Mouse (Mus musculus) MEL (cell line): ENCODE results near the gene Fdps. TPM values are rescaled to one million over a fixed set of nuclear protein-coding genes. Genes with fewer than 3 reads are reported as not detected.

Experiments
- DNase-seq: peaks from one replicate; pipeline ENCODE4 v3.0.0; 2011; ENCODE audit warnings: low read depth, low spot score
- H3K27ac ChIP-seq: 2 replicates; pipeline ENCODE4 v1.5.1; 2012; ENCODE audit warnings: low read depth, mild to moderate bottlenecking, control low read depth, low read length, moderate library complexity; ENCODE audit not compliant: control insufficient read depth
- H3K27me3 ChIP-seq, 2 experiments: fragments of 150-350 bp in 1 of 2; sonication (generic) in 1 of 2; 2 replicates each; pipeline ENCODE4 v1.6.1; 2012; ENCODE audit warnings: low read length in 2 of 2, mild to moderate bottlenecking in 2 of 2, improper control_type of control experiment in 1 of 2, moderate library complexity in 1 of 2; ENCODE audit not compliant: insufficient read depth in 2 of 2, control insufficient read depth in 1 of 2
- H3K36me3 ChIP-seq, 2 experiments: 2 replicates each; pipeline ENCODE4 v1.6.1; 2012 to 2014; ENCODE audit warnings: low read length in 2 of 2, improper control_type of control experiment in 1 of 2, inconsistent platforms in 1 of 2, mild to moderate bottlenecking in 1 of 2; ENCODE audit not compliant: insufficient read depth in 2 of 2, control insufficient read depth in 1 of 2
- H3K4me1 ChIP-seq, 2 experiments: fragments of 150-350 bp in 1 of 2; sonication (generic) in 1 of 2; 2 replicates each; pipeline ENCODE4 v1.6.1; 2012; ENCODE audit warnings: low read length in 2 of 2, improper control_type of control experiment in 1 of 2, mild to moderate bottlenecking in 1 of 2; ENCODE audit not compliant: insufficient read depth in 2 of 2, control insufficient read depth in 1 of 2
- H3K4me3 ChIP-seq, 2 experiments: fragments of 150-350 bp in 1 of 2; sonication (generic) in 1 of 2; 2 replicates each; pipeline ENCODE4 v1.5.1; 2012; ENCODE audit warnings: low read depth in 2 of 2, low read length in 2 of 2, mild to moderate bottlenecking in 2 of 2, moderate library complexity in 2 of 2, control low read depth in 1 of 2, improper control_type of control experiment in 1 of 2; ENCODE audit not compliant: control insufficient read depth in 1 of 2, insufficient read depth in 1 of 2
- H3K79me2 ChIP-seq: 2 replicates; pipeline ENCODE4 v1.6.1; 2012; ENCODE audit warnings: mild to moderate bottlenecking, low read length, moderate library complexity; ENCODE audit not compliant: control insufficient read depth, poor library complexity, insufficient read depth
- H3K9ac ChIP-seq: 2 replicates; pipeline ENCODE4 v1.6.1; 2012; ENCODE audit warnings: low read depth, mild to moderate bottlenecking, control low read depth, low read length, moderate library complexity; ENCODE audit not compliant: control insufficient read depth, poor library complexity, severe bottlenecking
- H3K9me3 ChIP-seq: fragments of 150-350 bp; sonication (generic); replicated peaks from 2 replicates; pipeline ENCODE4 v1.6.1; 2012; ENCODE audit warnings: mild to moderate bottlenecking, low read length, improper control_type of control experiment, moderate library complexity; ENCODE audit not compliant: insufficient read depth
- BHLHE40 ChIP-seq: IDR thresholded peaks from 2 replicates; pipeline ENCODE4 v1.6.1; 2012; ENCODE audit warnings: low read depth, mild to moderate bottlenecking, inconsistent platforms, low read length, improper control_type of control experiment, borderline replicate concordance
- CHD2 ChIP-seq: IDR thresholded peaks from 2 replicates; pipeline ENCODE4 v1.6.1; 2011; ENCODE audit warnings: low read length, improper control_type of control experiment
- CTCF ChIP-seq, 3 experiments: IDR thresholded peaks in 2 of 3; conservative IDR thresholded peaks in 1 of 3; 2 replicates each; pipeline ENCODE4 v1.5.1; 2011 to 2012; ENCODE audit warnings: low read length in 3 of 3, low read depth in 2 of 3, mild to moderate bottlenecking in 2 of 3, improper control_type of control experiment in 1 of 3, inconsistent platforms in 1 of 3, mixed read lengths in 1 of 3, moderate library complexity in 1 of 3; ENCODE audit not compliant: control insufficient read depth in 1 of 3, insufficient read depth in 1 of 3, poor library complexity in 1 of 3, severe bottlenecking in 1 of 3
- ELF1 ChIP-seq: IDR thresholded peaks from 2 replicates; pipeline ENCODE4 v1.6.1; 2014; ENCODE audit warnings: low read depth, mild to moderate bottlenecking, inconsistent platforms, low read length, improper control_type of control experiment, moderate library complexity
- EP300 ChIP-seq, 2 experiments: IDR thresholded peaks; 2 replicates each; pipeline ENCODE4 v1.6.1; 2011; ENCODE audit warnings: improper control_type of control experiment in 2 of 2, low read length in 2 of 2, low read depth in 1 of 2, mild to moderate bottlenecking in 1 of 2
- ETS1 ChIP-seq: IDR thresholded peaks from 2 replicates; pipeline ENCODE4 v1.6.1; 2012; ENCODE audit warnings: low read depth, mild to moderate bottlenecking, inconsistent platforms, low read length, improper control_type of control experiment, moderate library complexity
- GABPA ChIP-seq: IDR thresholded peaks from 2 replicates; pipeline ENCODE4 v1.6.1; 2012; ENCODE audit warnings: low read depth, mild to moderate bottlenecking, inconsistent platforms, low read length, improper control_type of control experiment, moderate library complexity
- GATA1 ChIP-seq: IDR thresholded peaks from 2 replicates; pipeline ENCODE4 v1.6.1; 2011; ENCODE audit warnings: low read depth, low read length, improper control_type of control experiment
- HCFC1 ChIP-seq: IDR thresholded peaks from 2 replicates; pipeline ENCODE4 v1.6.1; 2012; ENCODE audit warnings: low read depth, mild to moderate bottlenecking, inconsistent platforms, low read length, improper control_type of control experiment, moderate library complexity
- JUND ChIP-seq: IDR thresholded peaks from 2 replicates; pipeline ENCODE4 v1.6.1; 2011; ENCODE audit warnings: low read depth, mild to moderate bottlenecking, improper control_type of control experiment, low read length
- MAFK ChIP-seq: IDR thresholded peaks from 2 replicates; pipeline ENCODE4 v1.6.1; 2011; ENCODE audit warnings: low read depth, mild to moderate bottlenecking, low read length, improper control_type of control experiment, borderline replicate concordance
- MAX ChIP-seq: IDR thresholded peaks from 2 replicates; pipeline ENCODE4 v1.6.1; 2011; ENCODE audit warnings: low read length, improper control_type of control experiment
- MEF2A ChIP-seq: IDR thresholded peaks from 2 replicates; pipeline ENCODE4 v1.6.1; 2014; ENCODE audit warnings: low read depth, mild to moderate bottlenecking, inconsistent platforms, low read length, improper control_type of control experiment; ENCODE audit not compliant: poor library complexity, insufficient replicate concordance, severe bottlenecking; ENCODE audit errors: extremely low read depth
- MXI1 ChIP-seq: IDR thresholded peaks from 2 replicates; pipeline ENCODE4 v1.6.1; 2011; ENCODE audit warnings: mild to moderate bottlenecking, low read depth, low read length, improper control_type of control experiment
- MYB ChIP-seq: IDR thresholded peaks from 2 replicates; pipeline ENCODE4 v1.6.1; 2011; ENCODE audit warnings: mild to moderate bottlenecking, low read depth, low read length, improper control_type of control experiment
- MYC ChIP-seq: IDR thresholded peaks from 2 replicates; pipeline ENCODE4 v1.6.1; 2011; ENCODE audit warnings: low read depth, mild to moderate bottlenecking, low read length, improper control_type of control experiment, moderate library complexity
- NRF1 ChIP-seq: IDR thresholded peaks from 2 replicates; pipeline ENCODE4 v1.6.1; 2014; ENCODE audit warnings: low read depth, mild to moderate bottlenecking, inconsistent platforms, low read length, improper control_type of control experiment, moderate library complexity; ENCODE audit not compliant: poor library complexity, insufficient read depth, severe bottlenecking
- POLR2A ChIP-seq, 2 experiments: IDR thresholded peaks; 2 replicates each; pipeline ENCODE4 v1.6.1; 2011 to 2012; ENCODE audit warnings: low read length in 2 of 2, mild to moderate bottlenecking in 2 of 2, control low read depth in 1 of 2, improper control_type of control experiment in 1 of 2, low read depth in 1 of 2, moderate library complexity in 1 of 2; ENCODE audit not compliant: control insufficient read depth in 1 of 2, insufficient read depth in 1 of 2, poor library complexity in 1 of 2
- POLR2AphosphoS2 ChIP-seq: IDR thresholded peaks from 2 replicates; pipeline ENCODE4 v1.6.1; 2011; ENCODE audit warnings: low read length, improper control_type of control experiment
- RAD21 ChIP-seq: IDR thresholded peaks from 2 replicates; pipeline ENCODE4 v1.6.1; 2011; ENCODE audit warnings: mild to moderate bottlenecking, low read depth, low read length, improper control_type of control experiment
- SIN3A ChIP-seq: IDR thresholded peaks from 2 replicates; pipeline ENCODE4 v1.6.1; 2012; ENCODE audit warnings: low read length, improper control_type of control experiment, inconsistent platforms
- TAL1 ChIP-seq: IDR thresholded peaks from 2 replicates; pipeline ENCODE4 v1.6.1; 2012; ENCODE audit warnings: mild to moderate bottlenecking, inconsistent platforms, low read length, moderate library complexity, mixed read lengths
- TBP ChIP-seq: IDR thresholded peaks from 2 replicates; pipeline ENCODE4 v1.8.0; 2011; ENCODE audit warnings: low read depth, low read length, improper control_type of control experiment
- TCF12 ChIP-seq: IDR thresholded peaks from 2 replicates; pipeline ENCODE4 v1.6.1; 2014; ENCODE audit warnings: low read depth, mild to moderate bottlenecking, inconsistent platforms, low read length, improper control_type of control experiment, moderate library complexity
- UBTF ChIP-seq: IDR thresholded peaks from 2 replicates; pipeline ENCODE4 v1.6.1; 2012; ENCODE audit warnings: low read depth, mild to moderate bottlenecking, inconsistent platforms, low read length, improper control_type of control experiment, moderate library complexity, borderline replicate concordance; ENCODE audit not compliant: insufficient read depth
- USF2 ChIP-seq, 2 experiments: IDR thresholded peaks; 2 replicates each; pipeline ENCODE4 v1.6.1; 2011 to 2012; ENCODE audit warnings: improper control_type of control experiment in 2 of 2, low read length in 2 of 2, borderline replicate concordance in 1 of 2, inconsistent platforms in 1 of 2, low read depth in 1 of 2, mild to moderate bottlenecking in 1 of 2; ENCODE audit not compliant: insufficient read depth in 1 of 2
- ZC3H11A ChIP-seq: IDR thresholded peaks from 2 replicates; pipeline ENCODE4 v1.6.1; 2012; ENCODE audit warnings: low read depth, mild to moderate bottlenecking, inconsistent platforms, low read length, improper control_type of control experiment
- ZKSCAN1 ChIP-seq: IDR thresholded peaks from 2 replicates; pipeline ENCODE4 v1.6.1; 2012; ENCODE audit warnings: low read depth, mild to moderate bottlenecking, inconsistent platforms, low read length, improper control_type of control experiment, moderate library complexity
- ZMIZ1 ChIP-seq: IDR thresholded peaks from 2 replicates; pipeline ENCODE4 v1.6.1; 2012; ENCODE audit warnings: low read depth, mild to moderate bottlenecking, inconsistent platforms, low read length, improper control_type of control experiment, moderate library complexity
- ZNF384 ChIP-seq: IDR thresholded peaks from 2 replicates; pipeline ENCODE4 v1.6.1; 2012; ENCODE audit warnings: low read depth, mild to moderate bottlenecking, inconsistent platforms, low read length, improper control_type of control experiment
- polyA plus RNA-seq, 2 experiments: library from polyadenylated mRNA; stranded (reverse) in 1 of 2; unstranded in 1 of 2; fragments of >175 nt in 1 of 2; fragments of >200 nt in 1 of 2; gene quantifications; 2 replicates each; pipeline versions ENCODE4 v1.2.1 to v1.2.4; 2012; ENCODE audit warnings: low replicate concordance in 2 of 2, low read depth in 1 of 2; ENCODE audit not compliant: insufficient read length in 2 of 2, insufficient read depth in 1 of 2, missing spikeins in 1 of 2
- total RNA-seq: library from RNA; depleted of rRNA; stranded (reverse); fragments of 300-350 nt; gene quantifications from 2 replicates; pipeline ENCODE4 v1.2.3, GENCODE M21; 2012

Gene Fdps
- total and polyA plus RNA-seq, 3 experiments: 226 to 267 TPM; not detected in 1

DNA sequence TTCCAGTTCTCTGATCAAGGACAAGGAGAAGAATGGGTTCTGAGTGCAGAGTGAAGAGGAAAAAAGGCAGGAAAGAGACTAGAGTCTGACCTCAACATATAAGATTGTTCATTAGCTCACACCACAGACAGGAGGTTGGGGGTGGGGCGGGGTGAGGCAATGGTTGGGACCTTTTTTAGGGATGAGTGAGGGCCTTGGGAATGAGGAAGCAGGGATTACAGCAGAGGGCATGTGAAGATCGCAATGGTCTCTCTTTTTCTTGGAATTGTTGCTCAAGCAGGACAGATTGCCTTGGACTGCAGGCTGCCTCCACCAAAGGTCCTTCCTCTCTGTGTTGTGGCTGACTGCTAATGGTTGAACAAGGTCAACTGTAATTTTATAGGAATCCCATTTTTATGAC lies 21.6 kb upstream of the Fdps start:
- H3K79me2 ChIP-seq: no peaks in the 10 kb centered on the region
- no peaks in the 10 kb centered on the region for H3K27me3 ChIP-seq
- no peak for DNase-seq
- no peaks in the 10 kb centered on the region for H3K9me3 ChIP-seq
- no peak for TF ChIP-seq ELF1
- TF ChIP-seq MAFK: no peak
- TF ChIP-seq GATA1: no peak
- TF ChIP-seq MXI1: no peak
- no peak for TF ChIP-seq MYB
- TF ChIP-seq ETS1: no peak
- no peak for TF ChIP-seq ZC3H11A
- TF ChIP-seq ZNF384: no peak
- no peak for TF ChIP-seq NRF1
- TF ChIP-seq TBP: no peak
- TF ChIP-seq USF2 (IDR thresholded peaks at IDR 0.05; ENCODE audit: borderline replicate concordance in 1 of 2, insufficient read depth in 1 of 2, low read depth in 1 of 2, low read length in 2 of 2): no peak
- H3K36me3 ChIP-seq: peaks cover 0 to 10% of the 10 kb centered on the region in 2 experiments; a peak in 2 of 4 replicates
- H3K4me3 ChIP-seq: no peak overlapping the region
- H3K9ac ChIP-seq: no peak overlapping the region
- H3K4me1 ChIP-seq: peaks cover 5 to 14% of the 10 kb centered on the region in 2 experiments; a peak in 3 of 4 replicates
- no peak overlapping the region for H3K27ac ChIP-seq

DNA sequence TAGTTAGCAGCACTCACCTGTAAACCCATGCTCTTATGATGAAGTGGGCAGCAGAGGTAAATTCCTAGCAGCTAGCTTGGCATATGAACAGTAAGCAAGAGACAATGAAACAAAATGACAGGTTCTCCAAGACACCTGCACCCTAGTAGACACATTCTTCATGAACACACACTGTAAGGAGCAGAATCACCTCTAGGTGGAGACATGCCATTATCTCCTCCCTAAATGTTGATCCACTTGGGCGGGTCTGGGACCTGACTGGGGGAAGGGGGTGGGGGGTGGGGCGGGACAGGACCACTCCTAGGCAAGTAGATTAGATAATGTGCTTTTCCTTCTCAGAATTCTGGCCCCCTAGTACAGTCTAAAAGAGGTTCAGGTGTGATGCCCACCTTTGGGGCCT lies 13.8 kb upstream of the Fdps start:
- H3K79me2 ChIP-seq: no peaks in the 10 kb centered on the region
- peak; percentile 87 for DNase-seq
- no peak for TF ChIP-seq UBTF
- no peak for TF ChIP-seq EP300 (IDR thresholded peaks at IDR 0.05; ENCODE audit: low read depth in 1 of 2, low read length in 2 of 2)
- TF ChIP-seq ELF1: no peak
- TF ChIP-seq ZKSCAN1: no peak
- TF ChIP-seq GATA1: peak; percentile 10; the same call in 1 of the 2 replicates
- TF ChIP-seq ZMIZ1: no peak
- no peak for TF ChIP-seq GABPA
- TF ChIP-seq JUND: no peak
- TF ChIP-seq HCFC1: 0 out of 2 replicates have a peak, but pooled peaks have one; percentile 26
- TF ChIP-seq MYC: 0 out of 2 replicates have a peak, but pooled peaks have one; percentile 53
- TF ChIP-seq ZC3H11A: peak; percentile 83
- peak; percentile 60 for TF ChIP-seq SIN3A
- TF ChIP-seq NRF1: no peak
- TF ChIP-seq TCF12: no peak
- peak; percentile 83 for TF ChIP-seq RAD21
- TF ChIP-seq MAX: no peak; the same call in 1 of the 2 replicates
- no peak for TF ChIP-seq MEF2A
- TF ChIP-seq CHD2: peak; percentile 12; the same call in 1 of the 2 replicates
- no peak for TF ChIP-seq POLR2A (IDR thresholded peaks at IDR 0.05; ENCODE audit: control insufficient read depth in 1 of 2, insufficient read depth in 1 of 2, low read depth in 1 of 2, low read length in 2 of 2, poor library complexity in 1 of 2)
- TF ChIP-seq MYB: no peak
- no peak for TF ChIP-seq TAL1
- peak; percentile 33; the same call in 1 of the 2 replicates for TF ChIP-seq MXI1
- no peak for TF ChIP-seq POLR2AphosphoS2
- TF ChIP-seq CTCF (IDR thresholded peaks at IDR 0.05 in 2 of 3, conservative IDR thresholded peaks at IDR 0.05 in 1 of 3; ENCODE audit: control insufficient read depth in 1 of 3, insufficient read depth in 1 of 3, low read depth in 2 of 3, low read length in 3 of 3, poor library complexity in 1 of 3, severe bottlenecking in 1 of 3): peak; percentile 68 to 84 (median 81)
- TF ChIP-seq BHLHE40: peak; percentile 48; the same call in 1 of the 2 replicates

More for the DNA sequence above, 13.8 kb upstream of the Fdps start:
- Histone ChIP-seq H3K4me3 (no peak overlapping the region), H3K9ac (no peak overlapping the region), H3K27ac (no peak overlapping the region), H3K4me1 (peaks cover 5% of the 10 kb centered on the region in 2 experiments; a peak in 3 of 4 replicates), H3K27me3 (peaks cover 0 to 1% of the 10 kb centered on the region in 2 experiments; a peak in 1 of 4 replicates), H3K9me3 (no peaks in the 10 kb centered on the region), H3K36me3 (peaks cover 0 to 4% of the 10 kb centered on the region in 2 experiments; a peak in 2 of 4 replicates)
